Mouse (Mus musculus) stomach, embryonic 16.5 days (tissue): ENCODE measurements at regions not wholly inside any gene's neighbourhood (a gene's known extent, or its start where the extent isn't known, plus 50 kb on each side); places are given as distances from the start of the nearest gene placed in this dataset.

Source experiments
- ATAC-seq: fragments of 200-750 bp; cut with Nextera tagmentation; 2 replicates; pipeline ENCODE4 v1.8.0; 2017; ENCODE audit warnings: moderate number of reproducible peaks, moderate TSS enrichment; ENCODE audit not compliant: insufficient read depth, low FRiP score
- H3K27ac ChIP-seq: fragments of 300-500 bp; sonication (generic); 2 replicates; pipeline ENCODE4 v1.5.1; 2014; ENCODE audit warnings: low read length
- H3K27me3 ChIP-seq: fragments of 300-500 bp; sonication (generic); 2 replicates; pipeline ENCODE4 v1.6.1; 2014; ENCODE audit warnings: low read length, control low read depth, mixed read lengths; ENCODE audit not compliant: control insufficient read depth, insufficient read depth
- H3K36me3 ChIP-seq: fragments of 300-500 bp; sonication (generic); 2 replicates; pipeline ENCODE4 v1.6.1; 2014; ENCODE audit warnings: low read length; ENCODE audit not compliant: control insufficient read depth, insufficient read depth
- H3K4me1 ChIP-seq: fragments of 300-500 bp; sonication (generic); 2 replicates; pipeline ENCODE4 v1.6.1; 2014; ENCODE audit warnings: low read length, control low read depth, mixed read lengths; ENCODE audit not compliant: control insufficient read depth, insufficient read depth
- H3K4me2 ChIP-seq: fragments of 300-500 bp; sonication (generic); 2 replicates; pipeline ENCODE4 v1.6.1; 2014; ENCODE audit warnings: low read depth, low read length, mixed read lengths
- H3K4me3 ChIP-seq: fragments of 300-500 bp; sonication (generic); replicated peaks from 2 replicates; pipeline ENCODE4 v1.5.1; 2014; ENCODE audit warnings: mild to moderate bottlenecking, low read length
- H3K9ac ChIP-seq: fragments of 300-500 bp; sonication (generic); 2 replicates; pipeline ENCODE4 v1.6.1; 2014; ENCODE audit warnings: low read length
- H3K9me3 ChIP-seq: fragments of 300-500 bp; sonication (generic); replicated peaks from 2 replicates; pipeline ENCODE4 v1.6.1; 2016; ENCODE audit warnings: low read length, control low read depth; ENCODE audit not compliant: control insufficient read depth
- WGBS: fragments of 180-500 bp; shearing (Covaris S2); extraction: QIAGEN DNeasy Blood & Tissue Kit; methylation state at CpG from one replicate; pipeline ENCODE4 v1.1.7; 2014; 5-methylcytosine and 5-hydroxymethylcytosine counted together

DNA sequence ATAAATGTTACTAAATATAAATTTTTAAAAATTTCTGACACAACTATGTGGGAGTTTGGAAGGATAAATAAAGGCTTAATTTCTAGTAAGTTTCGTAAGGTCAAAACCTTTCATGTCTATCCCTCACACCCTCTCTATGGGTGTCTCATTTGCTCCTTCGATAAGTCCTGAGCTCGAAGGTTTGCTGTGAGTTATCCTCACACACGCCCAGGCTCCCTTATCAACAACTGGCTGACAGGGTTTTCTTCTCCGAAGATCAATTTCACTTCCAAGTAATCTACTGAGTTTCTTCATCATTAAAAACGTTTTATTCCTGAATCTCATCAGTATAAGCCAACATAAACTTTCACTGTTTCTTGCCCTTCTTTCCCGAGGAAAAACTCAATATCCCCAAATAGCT is 416.0 kb upstream of the Nudt12 start:
- no peak overlapping the region for H3K27ac ChIP-seq
- H3K4me1 ChIP-seq = no peaks in the 10 kb centered on the region
- H3K27me3 ChIP-seq = no peaks in the 10 kb centered on the region
- ATAC-seq = no peak
- no peaks in the 10 kb centered on the region for H3K36me3 ChIP-seq
- H3K9me3 ChIP-seq = no peaks in the 10 kb centered on the region
- H3K9ac ChIP-seq = no peak overlapping the region
- H3K4me3 ChIP-seq = no peak overlapping the region
- 48% methylated on average over 7 of the region's 7 CpGs for WGBS
- no peak overlapping the region for H3K4me2 ChIP-seq

DNA sequence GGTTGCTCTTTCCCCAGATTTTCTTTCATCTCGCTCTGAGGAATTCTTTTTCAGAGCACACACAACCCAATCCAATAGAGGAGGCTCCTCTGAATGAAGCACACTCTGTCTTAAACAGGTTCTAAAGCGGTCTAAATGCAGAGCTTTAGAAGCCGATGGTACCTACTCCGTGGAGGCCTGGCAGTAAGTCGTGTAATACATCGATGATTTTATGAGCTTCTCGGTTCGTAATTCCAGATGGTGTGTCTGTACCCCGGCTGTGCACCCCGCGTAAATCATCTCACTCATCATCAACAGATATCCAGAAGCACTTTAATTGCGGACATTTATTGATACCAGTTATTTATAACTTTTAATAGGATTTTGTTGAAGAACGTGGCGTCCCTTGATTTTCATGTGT is 408.3 kb upstream of the Nudt12 start:
- no peaks in the 10 kb centered on the region for H3K9me3 ChIP-seq
- H3K4me1 ChIP-seq = no peaks in the 10 kb centered on the region
- H3K9ac ChIP-seq = no peak overlapping the region
- no peaks in the 10 kb centered on the region for H3K36me3 ChIP-seq
- no peaks in the 10 kb centered on the region for H3K27me3 ChIP-seq
- no peak overlapping the region for H3K27ac ChIP-seq
- H3K4me2 ChIP-seq = no peak overlapping the region
- H3K4me3 ChIP-seq = no peak overlapping the region
- 71% methylated on average over 14 of the region's 14 CpGs for WGBS
- no peak for ATAC-seq

DNA sequence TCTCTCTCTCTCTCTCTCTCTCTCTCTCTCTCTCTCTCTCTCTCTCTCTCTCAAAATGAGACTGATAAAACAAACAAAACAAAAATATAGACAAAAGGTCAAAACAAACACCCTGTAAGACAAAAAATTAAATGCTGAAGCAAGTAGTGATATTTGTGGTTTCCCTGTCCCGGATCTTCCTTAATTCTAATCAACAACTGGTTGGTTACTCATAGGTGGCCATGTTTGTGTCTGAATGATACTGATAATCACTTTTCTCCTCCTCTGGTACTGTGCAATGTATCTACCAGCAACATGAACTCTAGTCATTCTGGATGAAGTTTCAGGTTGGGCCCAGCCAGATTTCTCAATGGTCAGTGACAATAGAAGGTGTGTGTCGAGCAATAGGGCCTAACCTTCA is 396.1 kb upstream of the Nudt12 start:
- no peaks in the 10 kb centered on the region for H3K4me1 ChIP-seq
- 89% methylated on average over 2 of the region's 2 CpGs for WGBS
- H3K4me2 ChIP-seq = no peak overlapping the region
- no peaks in the 10 kb centered on the region for H3K27me3 ChIP-seq
- no peak overlapping the region for H3K9ac ChIP-seq
- no peaks in the 10 kb centered on the region for H3K9me3 ChIP-seq
- ATAC-seq = no peak
- H3K36me3 ChIP-seq = no peaks in the 10 kb centered on the region
- no peak overlapping the region for H3K27ac ChIP-seq
- H3K4me3 ChIP-seq = no peak overlapping the region

DNA sequence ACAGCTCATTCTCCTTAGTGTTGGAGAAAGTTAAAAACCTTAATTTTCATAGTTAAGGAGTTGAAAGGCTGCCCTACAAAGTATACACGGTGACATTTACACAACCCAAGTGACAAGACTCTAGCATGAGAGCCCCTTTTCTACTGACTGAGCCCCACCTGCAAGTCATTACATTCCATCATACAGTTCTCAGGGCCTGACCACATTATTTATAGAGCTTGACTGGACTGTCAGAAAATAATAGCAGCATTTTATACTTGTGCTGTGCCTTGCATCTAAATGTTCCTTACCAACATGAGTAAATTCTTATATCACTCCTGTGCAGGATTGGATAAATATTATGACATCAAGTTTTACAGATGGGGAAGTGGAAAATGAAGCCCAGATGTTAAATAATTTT is 391.4 kb upstream of the Nudt12 start:
- 49% methylated on average over 1 of the region's 1 CpGs for WGBS
- no peak overlapping the region for H3K9ac ChIP-seq
- no peak for ATAC-seq

DNA sequence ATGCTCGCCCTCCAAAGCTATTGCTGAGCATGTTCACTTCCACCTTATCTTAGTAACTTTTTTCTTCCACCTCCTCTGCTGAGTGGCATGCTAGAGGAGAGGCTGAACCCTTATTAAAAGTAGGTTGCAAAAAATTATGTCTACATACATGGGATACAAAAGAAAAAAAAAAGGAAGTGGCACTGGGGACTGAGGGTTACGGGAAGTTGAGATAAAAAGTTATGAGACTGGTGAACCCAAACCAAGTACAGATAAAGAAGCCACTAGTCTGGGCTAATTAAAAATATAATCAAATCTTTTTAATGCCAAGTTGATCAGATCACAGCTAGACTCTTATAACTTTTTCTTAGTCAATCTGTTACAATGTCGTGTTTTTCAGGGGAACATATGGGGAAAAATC is 384.2 kb upstream of the Nudt12 start:
- Histone ChIP-seq H3K36me3 (no peaks in the 10 kb centered on the region), H3K4me1 (no peaks in the 10 kb centered on the region)
- WGBS = 88% methylated on average over 3 of the region's 3 CpGs

More for the DNA sequence above, 391.4 kb upstream of the Nudt12 start:
- Histone ChIP-seq H3K27me3 (no peaks in the 10 kb centered on the region), H3K9me3 (no peaks in the 10 kb centered on the region), H3K4me2 (no peak overlapping the region), H3K36me3 (no peaks in the 10 kb centered on the region), H3K4me1 (no peaks in the 10 kb centered on the region), H3K4me3 (no peak overlapping the region), H3K27ac (no peak overlapping the region)

DNA sequence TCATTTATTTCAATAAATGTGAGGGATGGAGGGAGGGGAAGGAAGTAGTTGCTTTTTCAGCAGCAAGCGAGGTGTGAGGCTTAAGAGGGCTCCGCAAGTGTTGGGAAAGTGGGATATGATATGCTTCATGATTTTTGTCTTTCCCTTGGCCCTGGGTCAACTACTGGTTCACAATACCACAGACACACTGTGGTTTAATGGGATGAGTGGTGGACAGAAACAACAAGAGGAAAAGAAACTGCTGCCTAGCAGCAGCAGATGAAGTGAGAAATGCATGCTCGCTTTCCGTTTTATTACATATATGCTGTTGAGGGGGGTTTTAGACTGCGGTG is 369.9 kb upstream of the Nudt12 start:
- H3K36me3 ChIP-seq = no peaks in the 10 kb centered on the region
- H3K4me2 ChIP-seq = no peak overlapping the region
- H3K4me3 ChIP-seq = no peak overlapping the region
- H3K9me3 ChIP-seq = no peaks in the 10 kb centered on the region
- H3K27ac ChIP-seq = no peak overlapping the region
- no peaks in the 10 kb centered on the region for H3K27me3 ChIP-seq
- H3K9ac ChIP-seq = no peak overlapping the region
- WGBS = 87% methylated on average over 5 of the region's 5 CpGs
- no peaks in the 10 kb centered on the region for H3K4me1 ChIP-seq
- no peak for ATAC-seq

More for the DNA sequence above, 384.2 kb upstream of the Nudt12 start:
- no peaks in the 10 kb centered on the region for H3K9me3 ChIP-seq
- no peak overlapping the region for H3K9ac ChIP-seq
- H3K4me3 ChIP-seq = no peak overlapping the region
- H3K27me3 ChIP-seq = no peaks in the 10 kb centered on the region
- H3K4me2 ChIP-seq = no peak overlapping the region
- H3K27ac ChIP-seq = no peak overlapping the region
- no peak for ATAC-seq

DNA sequence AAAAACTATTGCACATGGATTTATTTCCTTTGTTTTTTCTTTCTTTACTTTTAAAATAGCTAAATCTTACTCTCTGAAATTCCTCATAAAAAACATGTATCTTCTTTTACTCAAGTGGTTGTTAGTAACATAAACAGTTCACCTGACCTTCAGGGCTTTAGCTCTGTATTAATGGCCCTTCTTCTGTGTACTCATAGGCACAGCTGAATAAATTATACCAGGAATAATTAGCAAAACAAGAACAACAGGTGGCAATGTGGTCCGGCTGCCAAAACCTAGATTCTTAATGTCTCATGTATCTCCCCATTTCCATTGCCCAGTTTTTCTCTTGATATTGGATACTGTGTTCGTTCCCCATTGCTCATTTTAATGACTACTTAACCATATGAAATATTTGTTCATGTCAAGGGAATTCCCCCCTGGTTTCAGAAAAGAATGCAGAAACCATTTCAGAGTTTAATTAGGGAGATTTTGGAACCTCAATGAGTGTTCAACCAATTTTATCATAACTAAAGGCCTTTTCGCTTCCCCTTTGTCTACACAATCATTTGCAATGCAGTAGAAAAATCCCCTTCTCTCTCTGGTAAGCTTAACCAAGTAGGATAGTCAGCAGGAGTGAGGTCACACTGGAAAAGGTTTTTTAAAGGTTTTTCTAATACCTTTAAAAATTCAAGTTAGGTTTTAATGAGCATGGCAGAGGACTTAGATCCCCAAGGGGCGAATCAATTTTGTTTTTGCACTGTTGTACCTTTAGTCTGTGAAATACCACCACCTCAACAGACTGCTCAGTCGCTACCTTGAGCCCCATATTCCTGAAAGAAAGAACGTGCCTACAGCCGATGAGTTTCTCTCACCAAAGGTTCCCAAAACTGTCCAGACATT is 369.3 kb upstream of the Nudt12 start:
- H3K4me1 ChIP-seq = no peaks in the 10 kb centered on the region
- no peaks in the 10 kb centered on the region for H3K9me3 ChIP-seq
- no peak for ATAC-seq
- no peaks in the 10 kb centered on the region for H3K36me3 ChIP-seq
- no peak overlapping the region for H3K4me2 ChIP-seq
- 77% methylated on average over 7 of the region's 7 CpGs for WGBS
- no peak overlapping the region for H3K4me3 ChIP-seq
- H3K27ac ChIP-seq = no peak overlapping the region
- no peaks in the 10 kb centered on the region for H3K27me3 ChIP-seq
- no peak overlapping the region for H3K9ac ChIP-seq

DNA sequence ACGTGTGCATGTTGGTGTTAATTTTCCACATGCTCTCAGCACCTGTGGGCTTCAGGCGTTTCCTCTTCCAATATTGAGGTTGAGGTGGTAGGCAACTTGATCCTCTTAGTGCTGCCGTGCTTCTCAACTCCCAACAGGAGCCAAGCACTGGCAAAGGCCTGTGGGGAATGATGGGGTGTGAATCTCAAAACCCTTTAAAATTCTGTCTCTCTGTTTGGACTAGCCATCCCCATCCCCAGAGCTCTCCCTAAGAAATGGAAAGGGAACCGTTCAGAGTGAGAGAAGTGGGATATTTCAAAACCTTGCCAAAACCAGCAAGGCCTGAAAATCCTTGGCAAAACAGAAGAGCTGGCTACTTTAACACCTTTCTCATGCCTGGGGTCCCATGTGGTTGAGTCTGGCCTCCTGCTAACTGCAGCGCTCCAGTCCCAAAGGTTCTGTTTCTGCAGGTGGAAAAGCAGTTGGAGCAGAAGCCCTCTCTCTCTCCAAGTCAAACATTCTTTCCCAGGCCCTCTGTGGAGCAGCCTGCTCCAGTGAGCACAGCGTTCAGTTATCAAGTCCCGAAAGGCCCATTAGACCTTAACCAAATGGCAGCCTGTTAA is 360.4 kb upstream of the Nudt12 start:
- no peak overlapping the region for H3K9ac ChIP-seq
- 60% methylated on average over 7 of the region's 7 CpGs for WGBS
- H3K27me3 ChIP-seq = no peaks in the 10 kb centered on the region
- H3K4me1 ChIP-seq = no peaks in the 10 kb centered on the region
- H3K36me3 ChIP-seq = no peaks in the 10 kb centered on the region
- ATAC-seq = no peak
- no peaks in the 10 kb centered on the region for H3K9me3 ChIP-seq
- H3K4me2 ChIP-seq = no peak overlapping the region
- no peak overlapping the region for H3K4me3 ChIP-seq
- no peak overlapping the region for H3K27ac ChIP-seq

DNA sequence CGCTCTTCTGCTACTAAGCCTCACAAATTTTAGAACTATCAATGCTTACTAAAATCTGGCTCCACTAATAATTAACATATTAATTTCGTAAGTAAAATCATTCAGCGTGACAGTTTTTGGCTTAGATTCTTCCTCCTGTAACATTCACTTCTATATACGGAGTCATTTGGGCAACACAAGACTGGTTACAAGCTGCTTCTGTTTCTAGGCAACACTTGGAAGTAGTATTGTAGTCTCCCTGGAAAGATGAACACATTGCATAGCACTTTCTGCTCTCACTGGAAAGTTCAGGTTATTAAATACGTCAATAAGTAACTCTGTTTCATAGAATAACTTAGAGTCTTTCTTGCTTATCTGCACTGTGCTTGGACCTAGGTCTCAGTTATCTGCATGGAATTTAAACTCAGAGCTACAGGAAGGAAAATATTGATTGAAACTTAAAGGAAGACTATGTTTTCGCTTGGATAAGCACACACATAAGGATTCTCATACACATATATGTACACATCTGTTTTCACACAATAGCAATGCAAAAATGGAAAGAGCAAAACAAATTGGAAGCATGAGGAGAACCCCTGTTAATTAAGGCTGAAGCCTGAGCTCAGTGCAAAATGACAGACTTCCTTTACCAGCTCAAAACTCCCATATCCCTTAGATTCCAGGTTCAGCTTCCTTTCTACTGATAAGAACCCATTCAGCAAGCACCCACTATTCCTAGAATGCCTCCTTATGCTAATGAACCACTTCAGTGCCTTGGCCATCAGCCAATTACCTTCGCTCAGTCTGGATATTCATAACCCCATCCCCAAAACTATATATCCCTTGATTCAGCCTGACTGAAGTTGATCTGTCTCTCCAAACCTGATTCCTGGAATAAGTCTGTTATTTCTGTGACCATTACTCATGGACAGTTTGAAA is 356.7 kb upstream of the Nudt12 start:
- ATAC-seq = peak; percentile 44
- H3K36me3 ChIP-seq = no peaks in the 10 kb centered on the region
- no peaks in the 10 kb centered on the region for H3K27me3 ChIP-seq
- H3K9ac ChIP-seq = no peak overlapping the region
- H3K4me3 ChIP-seq = no peak overlapping the region
- no peaks in the 10 kb centered on the region for H3K4me1 ChIP-seq
- no peak overlapping the region for H3K4me2 ChIP-seq
- WGBS = 65% methylated on average over 7 of the region's 7 CpGs
- H3K9me3 ChIP-seq = no peaks in the 10 kb centered on the region
- H3K27ac ChIP-seq = no peak overlapping the region
